Mouse (Mus musculus) layer of hippocampus, postnatal 10 days (tissue): ENCODE data around the gene Sgtb. TPM values are rescaled to one million over a fixed set of nuclear protein-coding genes. Genes with fewer than 3 reads are reported as not detected.

ENCODE experiments used
- DNase-seq, 2 experiments: peaks; one replicate each; pipeline ENCODE4 v3.0.0; 2021; ENCODE audit warnings: low spot score in 2 of 2
- long read RNA-seq: library from polyadenylated mRNA; stranded (forward); transcript quantifications from one replicate; pipeline ENCODE4 v2.0.0, GENCODE M21; 2023
- total RNA-seq, 2 experiments: library from RNA; stranded (reverse); gene quantifications; 2 replicates each; pipeline ENCODE4 v1.2.3; 2021

The Sgtb gene
- 10 to 100 TPM; 56.7 to 62.0 TPM for total RNA-seq
- long read RNA-seq, transcript Sgtb-201 (11 exons, 3,048 nt), result major isoform, 21 of 36 reads
- long read RNA-seq, partial matches to known transcripts, result 3 of 36 reads
- long read RNA-seq, other reads (novel, unspliced or antisense), result 10 of 36 reads

- DNase-seq, result peak; percentile 80 to 89
Measured at GRCm38 (mm10) chr13:104109288-104109815, at the start of gene Sgtb, which contains the start of gene Nln. Gene Sgtb, plus strand, starts transcription at chr13:104109741. Gene Nln, minus strand, starts transcription at chr13:104109614.

DNA sequence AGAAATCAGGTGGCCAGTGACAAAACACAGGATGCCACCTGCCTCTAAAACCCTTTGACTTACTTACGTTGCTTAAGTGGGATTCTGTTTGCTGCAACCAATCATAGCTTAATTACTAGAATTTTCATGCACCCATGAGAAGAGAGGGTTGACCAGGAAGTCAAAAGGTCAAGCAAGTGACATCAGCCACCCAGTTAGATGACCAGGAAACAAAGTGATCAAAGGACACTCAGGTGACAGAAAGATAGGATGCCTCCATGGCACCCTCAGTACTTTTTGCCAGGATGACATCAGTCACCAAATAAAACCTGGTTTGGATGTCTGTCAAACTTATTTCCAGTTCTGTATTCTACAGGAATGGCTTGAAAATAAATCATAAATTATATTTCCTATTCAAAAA, 49.3 kb upstream of the Sgtb start:
- DNase-seq, result no peak

DNA sequence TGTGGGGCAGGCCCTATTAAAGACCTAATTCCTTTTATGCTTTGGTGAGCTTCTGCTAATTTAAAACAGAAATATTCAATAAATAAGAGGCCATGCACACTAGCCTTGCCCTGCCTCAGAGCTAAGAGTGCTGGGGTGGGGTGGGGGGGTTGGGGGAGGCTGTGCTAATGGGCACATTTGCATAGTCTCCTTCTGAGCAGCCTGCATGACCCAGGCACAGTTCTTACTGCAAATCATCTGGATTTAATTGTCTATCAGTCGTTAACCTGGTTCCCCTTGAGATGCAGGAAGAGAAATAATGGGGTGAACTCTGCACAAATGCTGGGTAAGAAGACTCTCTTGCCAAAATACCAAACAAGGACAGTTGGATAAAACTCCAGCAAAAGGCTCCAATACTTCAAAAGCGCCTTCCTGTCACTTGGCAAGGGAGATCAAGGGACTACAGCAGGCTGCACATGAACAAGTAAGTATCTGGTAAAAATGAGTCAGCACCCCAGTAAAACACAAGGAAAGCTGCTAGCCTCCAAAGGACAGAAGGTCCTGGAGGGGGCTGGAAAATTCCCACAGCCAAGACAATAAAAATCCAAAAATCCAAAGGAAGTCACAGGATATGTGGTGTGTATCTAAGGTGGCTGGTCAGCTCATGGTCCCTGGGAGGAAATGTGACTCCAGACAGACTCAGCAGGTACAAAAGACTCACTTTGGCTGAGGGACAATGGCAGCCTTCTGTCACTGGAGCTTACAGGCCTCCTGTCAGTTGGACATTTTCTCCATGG, 47.4 kb upstream of the Sgtb start:
- DNase-seq, result no peak

DNA sequence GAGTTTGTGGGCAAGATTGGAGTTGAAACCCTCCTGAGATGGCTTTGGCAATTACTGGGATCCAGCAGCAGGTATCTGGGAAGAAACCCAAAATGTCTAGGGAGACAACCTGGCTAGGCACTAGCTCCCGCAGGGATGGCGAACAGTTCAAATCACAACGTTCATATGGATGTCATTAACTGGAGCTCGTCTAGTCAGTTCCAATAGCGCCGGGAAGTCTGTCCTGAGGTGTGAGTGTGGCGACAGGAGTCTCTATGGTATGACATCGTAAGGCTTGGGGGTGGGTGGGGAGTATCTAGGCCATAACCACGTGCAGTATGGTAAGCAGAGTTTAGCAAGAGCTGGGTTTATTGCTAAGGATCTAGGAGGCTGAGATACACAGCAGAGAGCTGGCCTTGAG, 46.5 kb upstream of the Sgtb start:
- DNase-seq, result no peak

GRCm38 (mm10) chr13:104065649-104066347, 43.7 kb upstream of the Sgtb start:
- DNase-seq, result no peak

GRCm38 (mm10) chr13:104069216-104069615, 40.3 kb upstream of the Sgtb start:
- no peak for DNase-seq

DNA sequence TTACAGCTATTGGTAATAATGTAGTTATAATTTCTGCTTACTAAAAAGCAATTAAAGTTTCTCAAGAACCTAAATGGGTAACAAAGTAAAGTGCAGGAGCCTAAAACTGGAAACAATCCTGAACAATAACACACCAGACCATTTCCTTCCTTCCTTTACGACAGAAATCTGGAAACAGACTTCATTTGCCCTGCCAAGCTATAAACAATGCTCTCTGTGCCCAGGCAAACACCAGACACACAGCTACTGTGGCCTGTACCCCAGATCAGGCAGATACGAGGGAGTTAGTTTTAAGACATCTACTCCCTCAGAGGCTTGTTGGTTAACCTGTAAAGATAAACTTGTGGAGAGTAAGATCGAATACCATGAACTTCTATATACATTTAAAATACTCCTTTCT, 38.8 kb upstream of the Sgtb start:
- DNase-seq, result no peak

DNA sequence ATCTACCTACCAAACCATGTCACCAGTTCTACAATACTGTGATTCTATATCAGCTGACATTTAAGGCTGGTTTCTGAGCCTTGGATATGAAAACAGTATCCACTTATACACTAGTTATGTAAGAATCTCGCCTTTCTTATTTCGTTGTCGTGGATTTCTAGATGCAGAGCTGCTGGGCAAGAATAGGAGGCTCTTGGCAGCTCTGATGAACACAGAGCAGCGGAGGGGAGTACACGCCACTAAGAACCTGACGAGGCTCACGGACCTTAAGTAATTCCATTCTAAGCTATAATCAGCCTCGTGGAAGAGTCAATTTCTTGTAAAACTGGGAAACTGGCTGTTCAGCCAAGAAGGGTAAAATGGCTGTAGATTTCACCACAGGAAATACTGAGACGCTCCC, 37.2 kb upstream of the Sgtb start:
- DNase-seq, result no peak

GRCm38 (mm10) chr13:104074230-104074629, 35.3 kb upstream of the Sgtb start:
- DNase-seq, result no peak

- no peak for DNase-seq
Measured at GRCm38 (mm10) chr13:104074731-104075130, 34.8 kb upstream of the Sgtb start.

DNA sequence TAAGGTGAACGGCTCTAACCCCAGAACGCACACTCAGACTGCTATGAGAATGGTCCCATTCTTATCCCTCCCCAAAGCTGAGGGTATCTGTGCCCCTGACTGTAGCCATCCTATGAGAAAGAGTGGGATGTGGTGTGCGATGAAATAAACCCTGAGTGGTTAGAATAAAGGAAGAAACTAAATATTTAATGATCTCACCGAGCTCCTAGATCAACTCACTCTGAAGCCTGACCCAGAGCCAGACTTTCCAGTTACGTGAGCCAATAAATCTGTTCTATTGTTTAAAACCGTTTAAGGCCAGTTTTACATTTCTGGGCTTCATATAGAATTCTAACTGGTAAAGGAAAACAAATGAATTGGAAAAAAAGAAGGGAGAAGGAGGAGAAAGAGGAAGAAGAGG, 32.5 kb upstream of the Sgtb start:
- no peak for DNase-seq

- DNase-seq, result no peak
Measured at GRCm38 (mm10) chr13:104082504-104082903, 27.0 kb upstream of the Sgtb start.

- no peak for DNase-seq
Measured at GRCm38 (mm10) chr13:104084600-104084999, 24.9 kb upstream of the Sgtb start.

DNA sequence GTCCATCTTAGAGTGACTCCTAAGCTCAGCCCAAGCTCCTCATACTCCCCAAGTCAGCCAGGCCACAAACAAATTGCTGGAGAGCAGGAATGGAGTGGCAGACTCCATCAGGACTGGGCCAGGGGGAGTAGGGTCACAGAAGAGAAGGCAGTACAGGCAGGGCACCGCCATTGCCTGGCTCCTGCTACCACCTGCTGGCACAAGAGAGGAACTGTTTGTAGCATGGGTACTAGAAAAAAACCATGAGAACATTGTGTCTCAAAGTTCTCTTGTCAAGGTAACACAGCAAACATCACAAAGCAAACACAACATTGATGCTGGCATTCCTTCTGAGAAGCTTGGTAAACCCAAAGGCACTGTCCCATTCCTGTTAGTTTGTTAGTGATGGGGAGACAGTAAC, 20.2 kb upstream of the Sgtb start:
- DNase-seq, result peak; percentile 31 to 56

DNA sequence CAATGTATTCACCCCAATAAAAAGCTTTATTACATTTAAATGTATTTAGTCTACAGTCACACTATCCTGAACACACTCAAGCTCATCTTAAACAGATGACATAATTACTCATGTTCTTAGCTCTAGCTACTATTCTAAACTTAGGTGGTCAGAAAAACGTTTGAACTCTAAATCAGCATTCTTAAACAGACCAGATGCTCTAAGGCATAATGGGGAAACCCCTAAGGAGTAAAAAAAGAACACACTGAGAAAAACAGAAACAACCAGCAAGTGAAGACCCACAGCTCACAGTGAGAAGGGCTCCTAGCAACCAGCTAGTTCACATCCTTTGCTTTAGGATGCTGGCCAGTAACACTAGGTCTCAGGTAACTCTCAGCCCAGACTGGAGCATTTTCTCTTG, 17.8 kb upstream of the Sgtb start:
- DNase-seq, result no peak

- no peak for DNase-seq
Measured at GRCm38 (mm10) chr13:104094531-104095385, 14.8 kb upstream of the Sgtb start.

GRCm38 (mm10) chr13:104095955-104096354, 13.6 kb upstream of the Sgtb start:
- DNase-seq, result no peak

DNA sequence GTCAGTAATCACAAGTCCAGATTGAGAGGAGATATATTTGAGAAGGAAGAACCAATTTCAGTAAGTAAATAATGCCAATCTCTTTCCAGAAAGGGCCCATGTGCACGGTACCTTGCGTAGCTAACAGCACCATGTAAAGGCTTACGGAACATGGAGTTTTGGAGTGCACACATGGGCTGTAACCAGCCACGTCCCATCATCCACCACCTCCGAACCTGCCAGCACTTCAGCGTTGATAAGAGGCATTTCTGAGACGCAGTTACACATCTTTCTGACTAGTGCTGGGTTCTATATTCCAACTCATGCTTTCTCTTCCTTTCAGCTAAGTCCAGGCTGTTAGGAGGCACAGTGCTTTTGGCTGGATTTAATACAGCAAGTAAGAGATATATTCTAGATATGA, 12.4 kb upstream of the Sgtb start:
- no peak for DNase-seq

DNA sequence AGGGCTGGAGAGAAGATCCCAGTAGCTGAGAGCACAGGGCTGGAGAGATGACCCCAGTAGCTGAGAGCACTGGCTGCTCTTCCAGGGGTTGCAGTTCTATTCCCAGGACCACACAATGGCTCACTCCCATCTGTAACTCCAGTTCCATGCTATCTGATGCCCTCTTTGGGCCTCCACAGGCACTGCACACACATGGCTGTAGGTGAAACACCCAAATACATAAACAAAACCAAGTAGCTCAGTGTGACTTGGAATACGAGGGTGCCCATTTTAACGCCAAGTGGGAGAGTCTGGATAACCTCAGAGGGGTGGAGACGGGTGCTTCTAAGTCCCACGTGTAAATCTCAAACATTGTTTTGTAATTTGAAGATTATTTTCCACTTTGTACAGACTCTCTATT, 9.1 kb upstream of the Sgtb start:
- DNase-seq, result no peak

DNA sequence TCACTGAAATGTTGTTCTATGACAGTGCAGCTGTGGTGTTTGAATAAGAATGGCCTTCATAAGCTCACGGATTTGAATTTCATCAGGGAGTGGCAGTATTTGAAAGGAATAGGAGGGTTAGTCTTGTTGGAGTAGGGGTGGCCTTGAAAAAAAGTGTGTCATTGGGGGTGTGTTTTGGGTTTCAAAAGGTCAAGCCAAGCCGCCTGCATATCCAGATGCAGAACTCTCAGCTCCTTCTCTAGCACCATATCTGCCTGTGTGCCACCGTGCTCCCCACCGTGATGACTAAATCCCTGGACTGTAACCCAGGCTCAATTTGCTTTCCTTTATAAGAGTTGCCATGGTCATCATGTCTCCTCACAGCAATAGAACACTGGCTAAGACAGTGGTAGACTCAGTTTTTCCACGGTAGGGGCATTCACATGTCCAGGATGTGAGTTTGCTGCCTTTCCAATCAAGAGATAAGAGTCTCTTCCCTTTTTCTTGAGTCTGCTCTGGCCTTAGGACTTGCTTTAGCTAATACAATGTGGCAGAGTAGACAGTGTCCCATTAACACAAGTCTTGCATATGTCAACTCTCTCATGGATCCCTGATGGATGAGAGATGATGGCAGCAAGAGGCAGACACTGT, 7.8 kb upstream of the Sgtb start:
- no peak for DNase-seq
